Mouse (Mus musculus): ENCODE measurements around the gene Mras. TPM values are rescaled to one million over a fixed set of nuclear protein-coding genes. Genes with fewer than 3 reads are reported as not detected.

The Mras gene
- polyA plus RNA-seq, 1 experiment = 14.6 TPM

DNA sequence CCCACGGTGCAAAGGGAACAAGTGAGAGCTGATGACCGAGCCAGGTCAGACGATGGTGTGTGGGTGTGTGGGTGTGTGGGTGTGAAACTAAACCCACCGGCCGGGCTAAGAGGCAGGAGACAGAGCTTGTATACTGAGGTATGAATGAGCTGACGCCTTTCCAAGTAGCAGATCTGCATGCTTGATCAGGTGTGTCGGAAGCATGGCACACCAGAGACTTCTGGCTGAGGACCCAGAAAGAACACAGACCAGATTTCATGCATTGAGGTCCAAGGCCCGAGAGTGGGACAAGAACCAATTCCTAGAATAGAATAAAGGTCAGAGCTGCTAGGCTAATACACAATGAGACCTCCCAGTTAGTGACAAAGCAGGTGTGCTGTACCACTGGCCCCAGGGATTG, 1.9 kb upstream of the Mras start:
- no peak for DNase-seq
- Histone ChIP-seq H3K4me1 (ENCODE audit: control insufficient read depth, insufficient read depth, low read length) (peaks cover 6% of the 10 kb centered on the region; the same call in 1 of the 2 replicates), H3K4me3 (ENCODE audit: insufficient read depth, low read depth, low read length) (no peak overlapping the region), H3K27me3 (replicated peaks; ENCODE audit: control insufficient read depth, insufficient read depth, low read length) (no peaks in the 10 kb centered on the region), H3K27ac (ENCODE audit: insufficient read depth, low read depth, low read length) (no peak overlapping the region), H3K36me3 (ENCODE audit: control insufficient read depth, insufficient read depth, low read length) (no peaks in the 10 kb centered on the region)
- no peak for TF ChIP-seq CTCF (conservative IDR thresholded peaks at IDR 0.05; ENCODE audit: insufficient read depth, insufficient read length, low read depth, low read length)
- TF ChIP-seq POLR2A (IDR thresholded peaks at IDR 0.05; ENCODE audit: low read depth, low read length) = no peak
- WGBS = 58% methylated on average over 8 of the region's 8 CpGs

- Histone ChIP-seq H3K27ac (ENCODE audit: insufficient read depth, low read depth, low read length) (no peak overlapping the region), H3K4me1 (ENCODE audit: control insufficient read depth, insufficient read depth, low read length) (peaks cover 6% of the 10 kb centered on the region; the same call in 1 of the 2 replicates), H3K4me3 (ENCODE audit: insufficient read depth, low read depth, low read length) (no peak overlapping the region), H3K27me3 (replicated peaks; ENCODE audit: control insufficient read depth, insufficient read depth, low read length) (no peaks in the 10 kb centered on the region), H3K36me3 (ENCODE audit: control insufficient read depth, insufficient read depth, low read length) (no peaks in the 10 kb centered on the region)
- no peak for DNase-seq
- TF ChIP-seq CTCF (conservative IDR thresholded peaks at IDR 0.05; ENCODE audit: insufficient read depth, insufficient read length, low read depth, low read length) = no peak
- TF ChIP-seq POLR2A (IDR thresholded peaks at IDR 0.05; ENCODE audit: low read depth, low read length) = no peak
- 92% methylated on average over 12 of the region's 12 CpGs for WGBS
Measured at GRCm38 (mm10) chr9:99437781-99438565, 792 bp upstream of the Mras start.

DNA sequence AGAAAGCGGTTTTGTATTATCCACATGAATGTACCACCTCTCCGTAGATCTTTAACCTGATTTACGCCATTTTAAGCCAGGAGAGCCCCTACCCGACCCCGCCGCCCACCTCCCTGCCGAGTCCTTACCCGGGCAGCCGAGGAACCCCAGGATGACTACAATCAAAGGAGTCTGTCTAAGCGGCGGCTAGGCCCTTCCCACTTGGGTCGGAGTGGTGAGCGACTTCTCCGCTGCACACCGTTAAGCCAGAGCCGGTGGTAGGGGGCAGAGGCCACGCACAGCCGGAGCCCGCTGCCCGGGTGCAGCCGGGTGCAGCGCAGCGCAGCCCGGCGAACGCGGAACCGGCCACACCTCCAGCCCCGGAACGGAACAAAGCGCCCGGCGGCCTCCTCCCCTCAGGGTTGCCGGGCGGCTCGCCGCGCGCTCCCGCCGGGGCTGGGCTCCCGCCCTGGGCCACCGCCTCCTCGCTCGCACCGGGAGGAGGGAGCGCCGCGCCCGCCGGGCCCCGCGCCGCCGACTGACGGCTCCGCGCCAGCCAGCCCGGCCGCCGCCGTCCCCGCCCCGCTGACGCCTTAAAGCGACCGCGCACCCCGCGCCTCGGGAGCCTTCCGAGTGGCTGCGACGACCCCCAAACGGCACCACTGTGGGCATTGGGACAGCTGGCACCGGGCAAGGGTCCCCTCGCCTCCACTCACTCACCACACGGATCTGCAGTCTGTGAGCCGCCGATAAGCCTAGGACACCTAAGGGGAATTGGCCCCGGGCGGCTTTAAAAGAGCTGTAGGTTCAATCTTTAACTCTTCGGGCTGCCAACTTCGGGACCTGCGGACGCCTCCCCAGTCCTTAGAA, 775 bp downstream of the Mras start:
- H3K27me3 ChIP-seq (replicated peaks; ENCODE audit: control insufficient read depth, insufficient read depth, low read length) = no peaks in the 10 kb centered on the region
- peaks cover 6% of the 10 kb centered on the region; the same call in 1 of the 2 replicates for H3K4me1 ChIP-seq (ENCODE audit: control insufficient read depth, insufficient read depth, low read length)
- DNase-seq = peak; percentile 84
- under 1% methylated on average over 69 of the region's 86 CpGs for WGBS
- TF ChIP-seq CTCF (conservative IDR thresholded peaks at IDR 0.05; ENCODE audit: insufficient read depth, insufficient read length, low read depth, low read length) (no peak), POLR2A (IDR thresholded peaks at IDR 0.05; ENCODE audit: low read depth, low read length) (no peak)
- H3K36me3 ChIP-seq (ENCODE audit: control insufficient read depth, insufficient read depth, low read length) = no peaks in the 10 kb centered on the region
- peak overlapping the region; percentile 97 for H3K4me3 ChIP-seq (ENCODE audit: insufficient read depth, low read depth, low read length)
- peak overlapping the region; percentile 95 for H3K27ac ChIP-seq (ENCODE audit: insufficient read depth, low read depth, low read length)

DNA sequence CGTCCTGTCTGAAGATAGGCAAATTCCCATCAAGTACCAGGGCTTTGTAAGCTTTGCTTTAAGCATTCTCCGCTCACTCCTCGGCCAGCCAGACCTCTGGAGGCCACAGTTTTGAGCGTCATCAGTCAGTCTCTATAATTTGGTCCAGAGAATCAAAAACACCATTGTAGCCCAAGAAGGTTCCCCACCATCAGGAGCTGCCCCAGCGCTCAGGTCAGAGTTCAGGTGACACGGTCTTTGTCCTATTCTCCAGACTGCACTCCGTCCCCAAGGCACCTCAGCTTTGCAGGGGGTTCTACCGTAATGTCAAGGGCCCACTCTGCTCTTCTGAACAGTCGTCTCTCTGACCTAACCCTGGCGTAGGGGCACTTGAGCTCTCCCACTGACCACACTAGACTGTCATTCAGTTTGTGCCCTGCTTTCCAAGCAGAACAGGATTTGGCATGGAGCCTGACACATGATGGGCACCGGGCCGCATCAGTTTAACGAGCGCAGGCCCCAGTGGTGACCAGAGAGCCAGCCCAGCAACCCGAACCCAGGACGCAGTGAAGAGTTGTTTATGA, 1.5 kb downstream of the Mras start:
- H3K27me3 ChIP-seq (replicated peaks; ENCODE audit: control insufficient read depth, insufficient read depth, low read length) = no peaks in the 10 kb centered on the region
- WGBS = 16% methylated on average over 16 of the region's 16 CpGs
- peaks cover 6% of the 10 kb centered on the region; the same call in 1 of the 2 replicates for H3K4me1 ChIP-seq (ENCODE audit: control insufficient read depth, insufficient read depth, low read length)
- H3K27ac ChIP-seq (ENCODE audit: insufficient read depth, low read depth, low read length) = peak overlapping the region; percentile 17
- H3K36me3 ChIP-seq (ENCODE audit: control insufficient read depth, insufficient read depth, low read length) = no peaks in the 10 kb centered on the region
- TF ChIP-seq CTCF (conservative IDR thresholded peaks at IDR 0.05; ENCODE audit: insufficient read depth, insufficient read length, low read depth, low read length) (no peak), POLR2A (IDR thresholded peaks at IDR 0.05; ENCODE audit: low read depth, low read length) (no peak)
- DNase-seq = peak; percentile 66
- H3K4me3 ChIP-seq (ENCODE audit: insufficient read depth, low read depth, low read length) = peak overlapping the region; percentile 97

GRCm38 (mm10) chr9:99434892-99435618, 2.1 kb downstream of the Mras start:
- TF ChIP-seq POLR2A (IDR thresholded peaks at IDR 0.05; ENCODE audit: low read depth, low read length) (no peak), CTCF (conservative IDR thresholded peaks at IDR 0.05; ENCODE audit: insufficient read depth, insufficient read length, low read depth, low read length) (no peak)
- Histone ChIP-seq H3K27ac (ENCODE audit: insufficient read depth, low read depth, low read length) (peak overlapping the region; percentile 17), H3K36me3 (ENCODE audit: control insufficient read depth, insufficient read depth, low read length) (no peaks in the 10 kb centered on the region), H3K4me1 (ENCODE audit: control insufficient read depth, insufficient read depth, low read length) (peaks cover 6% of the 10 kb centered on the region; the same call in 1 of the 2 replicates), H3K4me3 (ENCODE audit: insufficient read depth, low read depth, low read length) (peak overlapping the region; percentile 97), H3K27me3 (replicated peaks; ENCODE audit: control insufficient read depth, insufficient read depth, low read length) (no peaks in the 10 kb centered on the region)
- 33% methylated on average over 14 of the region's 14 CpGs for WGBS
- DNase-seq = peak; percentile 28

DNA sequence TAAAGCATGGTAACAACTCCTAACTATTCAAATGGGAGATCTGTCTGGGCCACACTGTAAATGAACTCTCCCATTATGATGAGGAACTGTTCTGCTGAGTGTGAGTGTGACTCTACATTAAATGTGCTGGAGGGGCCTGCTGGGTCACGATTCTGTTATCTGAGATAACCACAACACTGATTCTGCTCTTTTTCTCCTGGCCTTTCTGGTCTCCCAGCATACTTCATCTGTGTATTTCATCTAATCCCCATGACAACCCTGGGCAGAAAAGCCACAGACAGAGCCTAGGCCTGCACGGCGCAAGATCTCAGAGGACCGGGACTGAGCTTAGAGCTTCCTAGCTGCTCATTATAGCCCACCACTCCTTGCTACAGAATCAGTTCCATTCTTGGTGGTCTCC, 4.7 kb downstream of the Mras start:
- DNase-seq = no peak
- H3K27me3 ChIP-seq (replicated peaks; ENCODE audit: control insufficient read depth, insufficient read depth, low read length) = no peaks in the 10 kb centered on the region
- WGBS = 81% methylated on average over 4 of the region's 4 CpGs
- H3K4me3 ChIP-seq (ENCODE audit: insufficient read depth, low read depth, low read length) = no peak overlapping the region
- H3K4me1 ChIP-seq (ENCODE audit: control insufficient read depth, insufficient read depth, low read length) = peaks cover 6% of the 10 kb centered on the region; the same call in 1 of the 2 replicates
- H3K27ac ChIP-seq (ENCODE audit: insufficient read depth, low read depth, low read length) = no peak overlapping the region
- no peaks in the 10 kb centered on the region for H3K36me3 ChIP-seq (ENCODE audit: control insufficient read depth, insufficient read depth, low read length)
- TF ChIP-seq CTCF (conservative IDR thresholded peaks at IDR 0.05; ENCODE audit: insufficient read depth, insufficient read length, low read depth, low read length) = no peak
